Mouse (Mus musculus) embryonic fibroblast, embryonic 13.5 days (primary cell): ENCODE measurements around the gene Cops7a.

Experiments used
- CTCF ChIP-seq: IDR thresholded peaks from 2 replicates; pipeline ENCODE4 v1.5.1; 2011; ENCODE audit warnings: mild to moderate bottlenecking, control low read depth, low read length, moderate library complexity, borderline replicate concordance; ENCODE audit not compliant: insufficient read depth
- POLR2A ChIP-seq: IDR thresholded peaks from 2 replicates; pipeline ENCODE4 v1.6.1; 2011; ENCODE audit warnings: low read depth, mild to moderate bottlenecking, control low read depth, low read length, moderate library complexity

DNA sequence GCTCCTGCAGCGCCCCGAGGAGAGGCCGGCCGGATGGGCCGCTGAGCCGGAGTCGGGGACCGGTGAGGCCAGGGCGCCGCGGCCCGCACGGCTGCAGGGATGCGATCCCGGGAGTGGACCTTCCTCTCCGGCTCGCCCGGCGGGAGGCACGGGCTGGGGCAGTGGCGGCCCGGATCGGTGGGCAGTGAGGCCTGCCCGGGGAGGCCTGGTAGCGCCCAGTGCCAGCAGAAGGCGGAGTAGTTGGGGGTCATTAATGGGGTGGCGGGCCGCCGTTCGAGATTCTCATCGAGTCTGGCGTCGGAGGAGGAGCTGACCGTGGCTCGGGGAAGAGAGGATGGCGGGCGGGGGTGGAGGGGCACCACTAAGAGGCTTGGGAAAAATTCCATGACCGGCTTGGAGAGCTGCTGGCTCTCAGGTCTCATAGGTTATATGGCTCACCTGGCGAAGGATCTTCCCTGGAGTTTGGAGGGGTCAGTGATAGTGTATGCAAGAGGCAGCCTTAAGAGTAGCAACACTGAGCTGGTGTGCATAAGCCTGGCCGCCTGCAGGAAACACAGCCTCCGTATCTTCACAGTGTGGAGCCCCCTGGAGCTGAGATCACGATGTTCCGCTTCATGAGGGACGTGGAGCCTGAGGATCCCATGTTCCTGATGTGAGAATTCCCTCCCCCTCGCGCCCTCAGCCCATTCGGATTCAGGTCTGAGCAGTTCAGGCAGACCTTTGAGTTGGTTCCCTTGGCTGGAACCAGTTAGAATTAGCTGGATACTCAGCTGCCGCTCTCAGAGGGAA, 33.6 kb downstream of the Cops7a start:
- TF ChIP-seq CTCF (peak; percentile 40; the same call in 1 of the 2 replicates), POLR2A (0 out of 2 replicates have a peak, but pooled peaks have one; percentile 5)
